Mouse (Mus musculus) MEL (cell line): Measurements from ENCODE around the gene Asap3. TPM values are rescaled to one million over a fixed set of nuclear protein-coding genes. Genes with fewer than 3 reads are reported as not detected.

Experiments used
- DNase-seq: peaks from one replicate; pipeline ENCODE4 v3.0.0; 2011; ENCODE audit warnings: low read depth, low spot score
- H3K27ac ChIP-seq: 2 replicates; pipeline ENCODE4 v1.5.1; 2012; ENCODE audit warnings: low read depth, mild to moderate bottlenecking, control low read depth, low read length, moderate library complexity; ENCODE audit not compliant: control insufficient read depth
- H3K27me3 ChIP-seq, 2 experiments: fragments of 150-350 bp in 1 of 2; sonication (generic) in 1 of 2; 2 replicates each; pipeline ENCODE4 v1.6.1; 2012; ENCODE audit warnings: low read length in 2 of 2, mild to moderate bottlenecking in 2 of 2, improper control_type of control experiment in 1 of 2, moderate library complexity in 1 of 2; ENCODE audit not compliant: insufficient read depth in 2 of 2, control insufficient read depth in 1 of 2
- H3K36me3 ChIP-seq, 2 experiments: 2 replicates each; pipeline ENCODE4 v1.6.1; 2012 to 2014; ENCODE audit warnings: low read length in 2 of 2, improper control_type of control experiment in 1 of 2, inconsistent platforms in 1 of 2, mild to moderate bottlenecking in 1 of 2; ENCODE audit not compliant: insufficient read depth in 2 of 2, control insufficient read depth in 1 of 2
- H3K4me1 ChIP-seq, 2 experiments: fragments of 150-350 bp in 1 of 2; sonication (generic) in 1 of 2; 2 replicates each; pipeline ENCODE4 v1.6.1; 2012; ENCODE audit warnings: low read length in 2 of 2, improper control_type of control experiment in 1 of 2, mild to moderate bottlenecking in 1 of 2; ENCODE audit not compliant: insufficient read depth in 2 of 2, control insufficient read depth in 1 of 2
- H3K4me3 ChIP-seq, 2 experiments: fragments of 150-350 bp in 1 of 2; sonication (generic) in 1 of 2; 2 replicates each; pipeline ENCODE4 v1.5.1; 2012; ENCODE audit warnings: low read depth in 2 of 2, low read length in 2 of 2, mild to moderate bottlenecking in 2 of 2, moderate library complexity in 2 of 2, control low read depth in 1 of 2, improper control_type of control experiment in 1 of 2; ENCODE audit not compliant: control insufficient read depth in 1 of 2, insufficient read depth in 1 of 2
- H3K79me2 ChIP-seq: 2 replicates; pipeline ENCODE4 v1.6.1; 2012; ENCODE audit warnings: mild to moderate bottlenecking, low read length, moderate library complexity; ENCODE audit not compliant: control insufficient read depth, poor library complexity, insufficient read depth
- H3K9ac ChIP-seq: 2 replicates; pipeline ENCODE4 v1.6.1; 2012; ENCODE audit warnings: low read depth, mild to moderate bottlenecking, control low read depth, low read length, moderate library complexity; ENCODE audit not compliant: control insufficient read depth, poor library complexity, severe bottlenecking
- H3K9me3 ChIP-seq: fragments of 150-350 bp; sonication (generic); replicated peaks from 2 replicates; pipeline ENCODE4 v1.6.1; 2012; ENCODE audit warnings: mild to moderate bottlenecking, low read length, improper control_type of control experiment, moderate library complexity; ENCODE audit not compliant: insufficient read depth
- BHLHE40 ChIP-seq: IDR thresholded peaks from 2 replicates; pipeline ENCODE4 v1.6.1; 2012; ENCODE audit warnings: low read depth, mild to moderate bottlenecking, inconsistent platforms, low read length, improper control_type of control experiment, borderline replicate concordance
- CHD1 ChIP-seq: IDR thresholded peaks from 2 replicates; pipeline ENCODE4 v1.6.1; 2012; ENCODE audit warnings: low read depth, mild to moderate bottlenecking, inconsistent platforms, low read length, improper control_type of control experiment
- CTCF ChIP-seq, 3 experiments: IDR thresholded peaks in 2 of 3; conservative IDR thresholded peaks in 1 of 3; 2 replicates each; pipeline ENCODE4 v1.5.1; 2011 to 2012; ENCODE audit warnings: low read length in 3 of 3, low read depth in 2 of 3, mild to moderate bottlenecking in 2 of 3, improper control_type of control experiment in 1 of 3, inconsistent platforms in 1 of 3, mixed read lengths in 1 of 3, moderate library complexity in 1 of 3; ENCODE audit not compliant: control insufficient read depth in 1 of 3, insufficient read depth in 1 of 3, poor library complexity in 1 of 3, severe bottlenecking in 1 of 3
- E2F4 ChIP-seq: IDR thresholded peaks from 2 replicates; pipeline ENCODE4 v1.6.1; 2011; ENCODE audit warnings: low read depth, low read length, improper control_type of control experiment, borderline replicate concordance
- ELF1 ChIP-seq: IDR thresholded peaks from 2 replicates; pipeline ENCODE4 v1.6.1; 2014; ENCODE audit warnings: low read depth, mild to moderate bottlenecking, inconsistent platforms, low read length, improper control_type of control experiment, moderate library complexity
- EP300 ChIP-seq, 2 experiments: IDR thresholded peaks; 2 replicates each; pipeline ENCODE4 v1.6.1; 2011; ENCODE audit warnings: improper control_type of control experiment in 2 of 2, low read length in 2 of 2, low read depth in 1 of 2, mild to moderate bottlenecking in 1 of 2
- GABPA ChIP-seq: IDR thresholded peaks from 2 replicates; pipeline ENCODE4 v1.6.1; 2012; ENCODE audit warnings: low read depth, mild to moderate bottlenecking, inconsistent platforms, low read length, improper control_type of control experiment, moderate library complexity
- HCFC1 ChIP-seq: IDR thresholded peaks from 2 replicates; pipeline ENCODE4 v1.6.1; 2012; ENCODE audit warnings: low read depth, mild to moderate bottlenecking, inconsistent platforms, low read length, improper control_type of control experiment, moderate library complexity
- JUND ChIP-seq: IDR thresholded peaks from 2 replicates; pipeline ENCODE4 v1.6.1; 2011; ENCODE audit warnings: low read depth, mild to moderate bottlenecking, improper control_type of control experiment, low read length
- KAT2A ChIP-seq: conservative IDR thresholded peaks from 2 replicates; pipeline ENCODE4 v1.6.1; 2012; ENCODE audit warnings: low read depth, low read length, improper control_type of control experiment, inconsistent platforms
- MAFK ChIP-seq: IDR thresholded peaks from 2 replicates; pipeline ENCODE4 v1.6.1; 2011; ENCODE audit warnings: low read depth, mild to moderate bottlenecking, low read length, improper control_type of control experiment, borderline replicate concordance
- MAX ChIP-seq: IDR thresholded peaks from 2 replicates; pipeline ENCODE4 v1.6.1; 2011; ENCODE audit warnings: low read length, improper control_type of control experiment
- MAZ ChIP-seq: IDR thresholded peaks from 2 replicates; pipeline ENCODE4 v1.6.1; 2012; ENCODE audit warnings: low read depth, mild to moderate bottlenecking, inconsistent platforms, low read length, improper control_type of control experiment
- MEF2A ChIP-seq: IDR thresholded peaks from 2 replicates; pipeline ENCODE4 v1.6.1; 2014; ENCODE audit warnings: low read depth, mild to moderate bottlenecking, inconsistent platforms, low read length, improper control_type of control experiment; ENCODE audit not compliant: poor library complexity, insufficient replicate concordance, severe bottlenecking; ENCODE audit errors: extremely low read depth
- MYC ChIP-seq: IDR thresholded peaks from 2 replicates; pipeline ENCODE4 v1.6.1; 2011; ENCODE audit warnings: low read depth, mild to moderate bottlenecking, low read length, improper control_type of control experiment, moderate library complexity
- NELFE ChIP-seq: IDR thresholded peaks from 2 replicates; pipeline ENCODE4 v1.6.1; 2011; ENCODE audit warnings: low read depth, low read length, improper control_type of control experiment
- POLR2AphosphoS2 ChIP-seq: IDR thresholded peaks from 2 replicates; pipeline ENCODE4 v1.6.1; 2011; ENCODE audit warnings: low read length, improper control_type of control experiment
- RAD21 ChIP-seq: IDR thresholded peaks from 2 replicates; pipeline ENCODE4 v1.6.1; 2011; ENCODE audit warnings: mild to moderate bottlenecking, low read depth, low read length, improper control_type of control experiment
- TBP ChIP-seq: IDR thresholded peaks from 2 replicates; pipeline ENCODE4 v1.8.0; 2011; ENCODE audit warnings: low read depth, low read length, improper control_type of control experiment
- TCF12 ChIP-seq: IDR thresholded peaks from 2 replicates; pipeline ENCODE4 v1.6.1; 2014; ENCODE audit warnings: low read depth, mild to moderate bottlenecking, inconsistent platforms, low read length, improper control_type of control experiment, moderate library complexity
- UBTF ChIP-seq: IDR thresholded peaks from 2 replicates; pipeline ENCODE4 v1.6.1; 2012; ENCODE audit warnings: low read depth, mild to moderate bottlenecking, inconsistent platforms, low read length, improper control_type of control experiment, moderate library complexity, borderline replicate concordance; ENCODE audit not compliant: insufficient read depth
- USF1 ChIP-seq: IDR thresholded peaks from 2 replicates; pipeline ENCODE4 v1.6.1; 2014; ENCODE audit warnings: low read depth, mild to moderate bottlenecking, inconsistent platforms, low read length, improper control_type of control experiment, moderate library complexity
- USF2 ChIP-seq, 2 experiments: IDR thresholded peaks; 2 replicates each; pipeline ENCODE4 v1.6.1; 2011 to 2012; ENCODE audit warnings: improper control_type of control experiment in 2 of 2, low read length in 2 of 2, borderline replicate concordance in 1 of 2, inconsistent platforms in 1 of 2, low read depth in 1 of 2, mild to moderate bottlenecking in 1 of 2; ENCODE audit not compliant: insufficient read depth in 1 of 2
- ZC3H11A ChIP-seq: IDR thresholded peaks from 2 replicates; pipeline ENCODE4 v1.6.1; 2012; ENCODE audit warnings: low read depth, mild to moderate bottlenecking, inconsistent platforms, low read length, improper control_type of control experiment
- ZKSCAN1 ChIP-seq: IDR thresholded peaks from 2 replicates; pipeline ENCODE4 v1.6.1; 2012; ENCODE audit warnings: low read depth, mild to moderate bottlenecking, inconsistent platforms, low read length, improper control_type of control experiment, moderate library complexity
- ZMIZ1 ChIP-seq: IDR thresholded peaks from 2 replicates; pipeline ENCODE4 v1.6.1; 2012; ENCODE audit warnings: low read depth, mild to moderate bottlenecking, inconsistent platforms, low read length, improper control_type of control experiment, moderate library complexity
- ZNF384 ChIP-seq: IDR thresholded peaks from 2 replicates; pipeline ENCODE4 v1.6.1; 2012; ENCODE audit warnings: low read depth, mild to moderate bottlenecking, inconsistent platforms, low read length, improper control_type of control experiment
- polyA plus RNA-seq, 2 experiments: library from polyadenylated mRNA; stranded (reverse) in 1 of 2; unstranded in 1 of 2; fragments of >175 nt in 1 of 2; fragments of >200 nt in 1 of 2; gene quantifications; 2 replicates each; pipeline versions ENCODE4 v1.2.1 to v1.2.4; 2012; ENCODE audit warnings: low replicate concordance in 2 of 2, low read depth in 1 of 2; ENCODE audit not compliant: insufficient read length in 2 of 2, insufficient read depth in 1 of 2, missing spikeins in 1 of 2
- total RNA-seq: library from RNA; depleted of rRNA; stranded (reverse); fragments of 300-350 nt; gene quantifications from 2 replicates; pipeline ENCODE4 v1.2.3, GENCODE M21; 2012

The Asap3 gene
- total and polyA plus RNA-seq, 3 experiments = 0.04 to 0.33 TPM; not detected in 1

GRCm38 (mm10) chr4:136186739-136187472, 19.3 kb upstream of the Asap3 start:
- H3K4me3 ChIP-seq = no peak overlapping the region
- H3K9ac ChIP-seq = no peak overlapping the region
- H3K9me3 ChIP-seq = no peaks in the 10 kb centered on the region
- peaks cover 0 to 7% of the 10 kb centered on the region in 2 experiments; a peak in 2 of 4 replicates for H3K4me1 ChIP-seq
- H3K27ac ChIP-seq = no peak overlapping the region
- DNase-seq = no peak
- no peaks in the 10 kb centered on the region for H3K27me3 ChIP-seq
- no peaks in the 10 kb centered on the region for H3K79me2 ChIP-seq
- H3K36me3 ChIP-seq = peaks cover 0 to 9% of the 10 kb centered on the region in 2 experiments
- TF ChIP-seq ELF1 (no peak), USF1 (no peak), RAD21 (no peak), ZC3H11A (no peak), MEF2A (no peak), GABPA (no peak), MYC (no peak), NELFE (no peak)

GRCm38 (mm10) chr4:136188973-136189737, 17.0 kb upstream of the Asap3 start:
- Histone ChIP-seq H3K4me3 (no peak overlapping the region), H3K79me2 (no peaks in the 10 kb centered on the region), H3K27me3 (no peaks in the 10 kb centered on the region), H3K9ac (no peak overlapping the region), H3K36me3 (peaks cover 0 to 6% of the 10 kb centered on the region in 2 experiments), H3K9me3 (no peaks in the 10 kb centered on the region), H3K4me1 (peaks cover 0 to 6% of the 10 kb centered on the region in 2 experiments; a peak in 2 of 4 replicates), H3K27ac (no peak overlapping the region)
- peak; percentile 57 for DNase-seq
- TF ChIP-seq ZC3H11A = peak; percentile 37; the same call in 1 of the 2 replicates
- TF ChIP-seq MAFK = no peak
- TF ChIP-seq TCF12 = no peak
- no peak for TF ChIP-seq EP300 (IDR thresholded peaks at IDR 0.05; ENCODE audit: low read depth in 1 of 2, low read length in 2 of 2)
- no peak for TF ChIP-seq MAZ
- TF ChIP-seq POLR2AphosphoS2 = no peak
- no peak for TF ChIP-seq USF2 (IDR thresholded peaks at IDR 0.05; ENCODE audit: borderline replicate concordance in 1 of 2, insufficient read depth in 1 of 2, low read depth in 1 of 2, low read length in 2 of 2)
- TF ChIP-seq ELF1 = no peak
- no peak for TF ChIP-seq JUND
- TF ChIP-seq BHLHE40 = no peak
- TF ChIP-seq USF1 = peak; percentile 61
- TF ChIP-seq CTCF (IDR thresholded peaks at IDR 0.05 in 2 of 3, conservative IDR thresholded peaks at IDR 0.05 in 1 of 3; ENCODE audit: control insufficient read depth in 1 of 3, insufficient read depth in 1 of 3, low read depth in 2 of 3, low read length in 3 of 3, poor library complexity in 1 of 3, severe bottlenecking in 1 of 3) = peak; percentile 46 to 53 (median 53)
- no peak for TF ChIP-seq ZKSCAN1
- TF ChIP-seq NELFE = no peak
- no peak for TF ChIP-seq E2F4
- TF ChIP-seq MEF2A = no peak
- TF ChIP-seq UBTF = no peak
- no peak for TF ChIP-seq KAT2A
- no peak for TF ChIP-seq MAX
- TF ChIP-seq ZNF384 = peak; percentile 77
- no peak for TF ChIP-seq TBP
- TF ChIP-seq CHD1 = no peak
- TF ChIP-seq ZMIZ1 = no peak
- no peak for TF ChIP-seq GABPA
- no peak for TF ChIP-seq HCFC1
